Mouse (Mus musculus) ovary, adult 18-20 months (tissue): ENCODE measurements at regions not wholly inside any gene's neighbourhood (a gene's known extent, or its start where the extent isn't known, plus 50 kb on each side); places are given as distances from the start of the nearest gene placed in this dataset.

Experiments
- DNase-seq: peaks from one replicate; pipeline ENCODE4 v3.0.0; 2022; ENCODE audit warnings: low spot score, mixed read lengths

DNA sequence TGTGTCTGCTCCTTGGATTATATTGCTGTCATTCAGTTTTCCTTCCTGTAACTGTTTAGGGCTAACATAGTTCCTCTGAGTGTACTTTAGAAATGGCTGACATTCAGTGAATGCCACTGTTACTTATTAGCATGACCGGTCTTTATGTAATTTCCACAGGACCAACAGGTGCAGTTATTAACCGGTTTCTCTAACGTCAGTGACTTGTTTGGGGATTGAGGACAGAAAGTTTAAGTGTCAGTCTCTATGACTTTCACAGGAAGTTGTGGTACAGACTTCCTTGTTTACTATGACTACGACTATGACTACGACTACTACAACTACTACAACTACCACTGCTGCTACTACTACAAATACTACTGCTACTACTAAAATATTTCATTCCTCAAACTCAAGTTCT is 170.4 kb upstream of the Ptger4 start:
- DNase-seq: no peak

DNA sequence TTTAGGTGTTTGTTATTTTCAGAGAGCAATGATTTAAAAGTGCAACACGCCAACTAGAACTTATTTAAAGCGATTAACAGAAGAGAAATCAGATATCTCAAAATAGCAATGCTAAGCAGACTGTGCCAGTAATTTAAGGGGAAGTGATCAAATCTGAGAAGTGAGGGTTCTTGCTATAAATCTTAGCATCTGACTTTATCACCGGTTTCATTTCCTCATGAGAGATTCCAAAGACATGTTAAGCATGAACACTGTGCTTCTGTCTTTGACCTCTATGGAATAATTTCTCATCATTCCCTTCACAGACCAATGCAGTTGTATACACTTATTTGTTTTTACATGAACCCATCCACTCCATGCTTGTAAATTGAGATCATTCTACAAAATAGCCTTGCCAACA is 172.0 kb upstream of the Ptger4 start:
- DNase-seq: no peak

DNA sequence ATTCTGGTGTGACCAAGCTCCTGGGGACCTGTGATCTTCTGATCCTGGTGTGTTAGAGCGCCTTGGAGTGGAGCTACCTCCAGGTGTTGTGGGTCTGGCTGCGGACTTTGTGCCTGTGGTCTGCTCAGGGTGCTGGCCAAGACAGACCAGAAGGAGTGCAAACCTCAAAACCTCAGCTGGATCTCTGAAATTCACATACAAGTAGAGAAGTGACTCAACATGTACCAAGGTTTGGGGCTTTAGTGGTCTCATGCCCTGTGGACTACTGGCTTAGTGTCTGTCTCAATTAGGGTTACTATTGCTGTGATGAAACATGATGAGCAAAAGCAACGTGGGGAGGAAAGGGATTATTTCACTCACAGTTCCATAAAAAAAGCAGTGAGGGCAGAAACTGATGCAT is 182.7 kb upstream of the Ptger4 start:
- no peak for DNase-seq

DNA sequence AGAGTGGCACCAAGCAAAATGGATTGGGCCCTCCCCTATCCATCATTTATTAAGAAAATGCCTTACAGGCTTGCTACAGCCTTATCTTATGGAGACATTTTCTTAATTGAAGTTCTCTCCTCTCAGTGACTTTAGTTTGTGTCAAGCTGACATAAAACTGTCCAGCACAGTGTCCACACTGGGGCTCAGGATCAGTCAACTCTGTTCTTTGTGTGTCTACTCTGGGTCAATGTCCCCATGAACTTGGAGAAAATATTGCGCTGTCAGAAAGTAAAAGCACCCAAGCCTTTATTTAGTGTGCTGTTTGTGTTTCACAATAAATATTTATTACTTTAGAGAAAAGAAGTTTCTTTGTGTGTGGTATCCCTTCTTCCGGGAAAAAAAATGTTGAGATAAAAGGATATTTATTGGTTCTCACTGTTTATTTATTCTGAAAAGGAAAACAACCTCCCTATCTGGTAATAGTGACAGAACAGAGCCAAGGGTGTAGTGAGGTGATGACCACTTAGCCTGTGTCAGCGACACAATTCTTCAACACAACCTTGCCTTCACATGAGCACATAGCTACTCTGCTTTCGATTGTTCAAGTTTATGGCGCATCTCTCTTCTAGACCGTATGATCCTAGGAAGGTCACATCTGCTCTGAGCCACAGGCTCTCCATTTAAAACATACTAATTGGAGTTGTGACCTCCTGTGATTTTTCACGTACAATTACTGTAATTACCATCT is 183.5 kb upstream of the Ptger4 start:
- DNase-seq: no peak

DNA sequence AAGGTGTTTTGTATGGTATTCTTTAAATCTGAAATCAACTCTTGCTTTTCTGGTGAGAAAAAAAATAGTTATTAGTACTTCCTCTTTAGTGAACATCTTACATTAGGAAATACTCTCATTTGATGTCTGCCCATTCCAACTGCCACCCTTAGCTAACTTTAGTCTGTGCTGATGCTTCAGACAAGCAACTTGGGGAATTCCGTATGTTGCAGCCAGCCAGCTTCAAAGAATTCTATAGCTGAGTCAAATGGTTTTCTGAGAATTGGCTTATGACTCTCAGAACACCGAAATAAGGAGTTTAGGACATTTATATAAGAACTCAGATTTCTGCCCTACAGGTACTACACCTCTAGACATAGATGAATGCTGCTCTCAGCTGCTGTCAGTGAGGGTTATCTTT is 188.0 kb upstream of the Ptger4 start:
- DNase-seq: no peak

DNA sequence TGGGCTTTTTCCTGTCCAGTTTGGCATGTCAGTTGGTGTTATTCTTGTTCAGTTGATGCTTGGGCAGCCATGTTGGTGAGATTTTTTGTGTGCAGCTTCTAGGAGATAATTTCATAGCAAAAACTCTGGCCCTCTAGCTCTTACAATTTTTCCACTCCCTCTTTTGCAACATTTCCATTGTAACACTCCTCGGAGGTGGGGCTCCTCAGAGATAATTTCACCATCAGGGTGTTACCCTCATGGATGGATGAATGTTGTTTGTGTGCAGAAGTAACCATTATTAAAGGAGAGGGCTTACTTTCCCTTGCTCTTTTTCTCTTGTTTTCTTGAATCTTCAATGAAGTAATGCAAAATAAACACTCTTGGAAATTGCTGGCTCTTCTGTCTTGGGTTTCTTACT is 193.0 kb upstream of the Ptger4 start:
- no peak for DNase-seq

DNA sequence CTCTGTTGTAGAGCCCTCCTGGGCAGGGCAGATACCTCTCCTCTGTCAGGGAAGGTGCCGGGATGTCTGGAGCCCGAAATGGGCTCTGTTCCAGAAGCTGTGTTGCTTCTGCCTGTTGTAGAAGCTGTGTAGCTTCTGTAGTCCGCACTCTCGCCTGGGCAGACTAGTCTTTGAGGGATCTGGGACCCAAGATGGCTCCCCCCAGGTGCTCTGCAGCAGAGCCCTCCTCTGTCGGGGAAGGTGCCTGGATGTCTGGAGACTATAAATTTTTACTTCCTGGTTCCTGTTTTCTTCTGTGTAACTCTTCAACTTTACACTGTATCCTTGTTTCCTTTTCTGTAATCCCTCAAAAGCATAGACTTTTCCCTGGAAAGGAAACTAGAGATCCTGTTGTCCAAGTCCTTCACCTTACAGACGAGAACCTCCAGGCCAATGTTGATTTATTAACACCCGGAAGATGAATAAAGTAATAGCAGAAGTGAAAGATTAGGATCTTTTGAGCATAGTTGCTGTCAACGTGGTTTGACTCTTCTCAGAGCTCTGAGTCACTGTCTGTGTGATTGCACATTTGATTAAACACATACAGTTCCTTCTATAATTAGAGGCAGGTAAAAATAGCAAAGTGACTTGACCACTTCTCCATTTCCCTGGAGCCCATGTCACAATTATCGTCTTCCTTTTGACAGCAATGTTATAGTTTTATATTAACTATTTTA is 202.2 kb upstream of the Ptger4 start:
- DNase-seq: no peak

DNA sequence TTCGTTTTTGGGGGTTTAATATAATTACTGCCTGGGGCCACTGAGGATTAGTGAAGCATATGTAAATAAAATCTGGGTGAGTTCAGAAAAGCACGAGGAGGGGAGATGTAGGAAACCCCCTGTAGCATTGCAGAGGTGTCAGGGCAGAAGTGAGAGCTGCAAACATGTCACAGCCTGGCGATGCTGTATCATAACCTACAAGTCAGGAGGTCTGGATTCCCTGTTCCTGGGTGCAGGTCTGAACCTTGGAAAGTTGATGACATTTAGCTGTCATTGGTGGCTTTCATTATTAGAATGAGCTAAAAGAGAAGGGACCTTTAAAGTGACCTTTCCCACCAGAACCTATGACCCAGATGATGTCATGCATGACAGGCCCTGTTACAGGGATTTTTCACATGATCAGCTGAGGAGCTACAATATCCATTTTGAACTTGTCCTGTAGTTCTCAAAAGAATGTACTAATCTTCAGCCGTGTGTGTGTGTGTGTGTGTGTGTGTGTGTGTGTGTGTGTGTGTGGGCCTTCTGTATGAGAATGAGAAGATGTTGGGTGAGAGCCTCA is 202.8 kb upstream of the Ptger4 start:
- no peak for DNase-seq

DNA sequence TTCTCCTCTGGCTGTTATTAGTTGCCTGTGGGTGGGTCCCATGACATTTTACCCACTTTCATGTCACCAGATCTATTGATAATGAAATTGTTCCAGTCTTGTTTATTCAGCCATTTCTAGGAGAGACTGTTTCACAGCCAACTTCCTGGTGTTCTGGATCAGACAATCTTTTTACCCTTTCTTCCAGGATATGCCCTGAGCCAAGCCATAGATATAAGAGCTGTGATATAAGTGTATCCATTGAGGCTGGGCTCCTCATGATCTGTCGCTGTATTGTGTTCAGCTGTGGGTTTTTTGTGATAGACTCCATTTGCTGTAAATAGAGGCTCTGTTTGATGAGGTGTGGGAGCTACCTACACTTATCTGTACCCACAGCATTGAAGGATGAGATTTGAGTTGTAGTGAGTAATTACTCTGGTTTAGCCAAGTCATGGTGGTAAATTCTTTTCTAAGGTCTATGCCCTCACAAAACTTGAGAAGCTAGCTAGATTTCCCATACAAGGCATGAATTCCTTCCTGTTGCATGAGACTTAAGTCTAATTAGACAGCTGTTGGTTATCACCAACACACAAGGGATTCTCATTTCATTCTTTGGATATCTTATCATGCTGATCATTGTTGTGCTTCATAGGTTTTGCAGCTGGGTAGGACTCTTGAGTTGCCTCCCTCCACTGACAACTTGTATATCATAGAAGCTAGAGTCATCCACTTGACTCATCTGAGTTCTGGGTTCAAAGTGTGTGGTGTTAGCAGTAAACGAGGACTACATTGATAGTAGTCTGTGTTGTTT is 203.9 kb upstream of the Ptger4 start:
- DNase-seq: no peak

DNA sequence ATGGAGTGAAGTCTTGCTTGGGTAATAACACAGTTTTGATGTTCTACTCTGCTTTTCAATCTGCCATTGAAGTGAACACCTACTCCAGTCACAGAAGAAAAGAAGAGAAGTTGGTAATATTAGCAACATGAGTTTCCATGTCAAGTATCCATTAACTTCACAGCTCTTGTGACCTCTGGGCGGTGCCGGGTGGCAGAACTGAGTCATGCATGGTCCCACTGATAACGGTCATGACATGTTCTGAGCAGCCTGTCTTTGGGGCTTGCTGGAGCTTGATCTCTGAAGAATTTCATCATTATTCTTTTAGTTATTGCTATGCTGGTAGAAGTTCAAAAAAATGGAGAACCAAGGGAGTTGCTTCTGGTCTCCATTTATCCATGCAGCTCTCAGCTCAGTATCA is 215.1 kb upstream of the Ptger4 start:
- no peak for DNase-seq

DNA sequence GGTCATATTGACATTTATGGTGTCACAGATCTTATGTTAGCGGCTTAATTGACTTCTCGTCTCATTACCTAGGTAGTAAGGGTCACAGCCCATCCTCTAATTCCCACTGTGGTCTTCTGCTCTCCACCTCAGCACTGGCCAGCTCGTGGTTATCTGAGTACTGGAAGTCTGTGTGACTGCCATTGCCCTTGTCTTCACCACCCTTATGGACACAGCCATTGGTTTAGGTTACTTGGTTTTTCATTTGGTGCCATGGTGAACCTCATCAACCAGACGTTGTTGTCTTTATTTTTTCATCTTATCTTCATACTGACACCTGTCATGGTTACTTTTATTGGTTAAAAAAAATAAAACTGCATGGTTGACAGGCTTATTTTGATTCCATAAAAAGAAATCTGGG is 215.6 kb upstream of the Ptger4 start:
- DNase-seq: no peak

DNA sequence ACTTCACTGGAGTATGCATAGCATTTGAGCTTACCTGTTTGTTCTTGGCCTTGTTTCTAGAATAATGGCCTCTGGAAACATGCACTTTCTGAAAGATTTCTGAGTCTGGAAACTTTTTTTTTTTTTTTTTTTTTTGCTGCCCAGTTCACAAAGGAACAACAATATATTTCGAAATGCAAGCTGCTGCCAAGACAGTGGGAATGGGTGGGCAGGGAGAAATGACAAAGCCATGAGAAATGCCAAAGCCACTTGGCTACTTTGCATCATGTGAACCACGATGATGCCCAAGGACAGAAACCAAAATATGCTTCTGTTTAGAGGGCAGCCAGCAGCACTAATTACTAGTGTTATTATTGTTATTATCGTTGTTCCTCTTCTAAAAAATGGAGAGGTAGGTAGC is 218.7 kb upstream of the Ptger4 start:
- no peak for DNase-seq

DNA sequence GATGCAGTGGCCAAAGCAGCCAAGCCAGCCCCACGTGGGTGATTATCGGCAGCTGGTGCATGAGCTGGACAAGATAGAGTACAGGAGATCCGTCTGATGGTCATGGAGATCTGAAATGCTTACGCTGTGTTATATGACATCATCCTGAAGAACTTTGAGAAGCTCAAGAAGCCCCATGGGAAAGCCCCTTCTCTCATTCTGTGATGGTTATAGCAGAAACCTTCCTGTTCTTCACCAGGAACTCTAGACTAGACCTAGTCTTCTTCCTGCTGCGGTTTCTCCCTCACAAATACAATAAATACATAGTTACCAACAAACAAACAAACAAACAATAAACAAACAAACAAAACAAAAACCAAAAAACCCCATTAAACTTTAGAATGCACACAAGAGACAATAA is 220.7 kb upstream of the Ptger4 start:
- no peak for DNase-seq

DNA sequence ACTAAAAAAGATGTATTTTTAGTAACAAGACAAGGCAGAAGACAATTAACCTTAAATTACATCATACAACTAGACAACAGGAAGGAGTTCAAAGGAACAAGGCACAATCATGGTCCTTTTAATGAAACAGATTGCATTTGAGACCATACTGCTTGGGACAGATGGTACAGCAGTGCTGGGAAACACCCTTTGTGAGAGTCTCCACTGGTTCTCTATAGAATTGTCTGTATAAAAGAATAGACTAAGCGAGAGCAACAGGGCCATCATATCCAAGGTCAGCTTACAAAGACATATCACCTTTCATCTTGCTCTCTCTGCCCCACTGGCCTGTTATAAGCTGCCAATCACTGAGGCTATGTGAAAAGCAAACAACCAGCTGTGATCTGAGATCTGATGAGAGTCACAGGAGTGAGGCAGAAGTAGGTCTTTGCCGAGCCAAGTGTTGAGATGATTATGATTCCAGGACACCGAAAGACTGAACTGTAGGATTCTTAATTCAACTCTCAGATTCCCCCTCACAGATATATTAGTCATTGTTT is 224.6 kb upstream of the Ptger4 start:
- no peak for DNase-seq

DNA sequence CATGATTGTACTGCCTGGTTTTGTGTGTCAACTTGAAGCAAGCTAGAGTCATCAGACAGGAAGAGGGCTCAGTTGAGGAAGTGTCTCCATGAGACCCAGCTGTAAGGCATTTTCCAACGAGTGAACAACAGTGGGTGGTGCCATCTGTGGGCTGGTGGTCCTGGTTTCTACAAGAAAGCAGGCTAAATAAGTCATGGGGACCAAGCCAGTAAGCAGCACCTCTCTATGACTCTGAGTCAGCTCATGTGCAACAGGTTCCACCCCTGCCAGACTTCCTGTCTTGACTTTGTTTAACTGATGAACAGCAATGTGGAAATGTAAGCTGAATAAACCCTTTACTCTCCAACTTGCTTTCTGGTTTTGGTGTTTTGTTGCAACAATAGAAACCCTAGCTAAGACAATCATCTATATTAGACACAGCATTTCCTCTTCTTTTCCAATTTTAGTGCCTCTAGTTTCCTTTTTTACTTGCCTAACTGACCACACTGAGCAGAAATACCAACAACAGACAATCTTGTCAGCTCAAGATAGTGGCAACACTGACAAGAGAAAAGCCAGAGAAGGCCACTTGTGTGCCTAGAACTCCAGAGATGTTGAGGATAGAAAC is 231.5 kb upstream of the Ptger4 start:
- DNase-seq: no peak

DNA sequence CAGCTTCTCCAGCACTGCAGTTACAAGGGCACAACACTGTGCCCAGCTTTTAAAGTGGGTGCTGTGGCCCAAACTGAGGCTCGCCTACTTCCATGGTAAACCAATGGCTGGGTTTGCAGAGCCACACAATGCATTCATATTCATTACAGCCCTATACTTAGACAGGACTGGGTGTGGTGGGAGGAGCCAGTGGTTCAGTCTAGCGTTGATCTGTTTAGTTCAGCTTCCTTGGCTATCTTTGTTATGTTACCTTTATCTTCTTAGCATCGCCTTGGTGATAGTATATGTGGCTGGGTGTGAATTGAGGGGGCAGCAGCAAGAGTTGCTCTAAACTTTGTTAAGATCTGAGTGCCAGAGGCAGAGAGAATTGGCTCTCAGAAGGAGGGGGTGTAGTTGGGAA is 249.3 kb upstream of the Ptger4 start:
- DNase-seq: no peak

DNA sequence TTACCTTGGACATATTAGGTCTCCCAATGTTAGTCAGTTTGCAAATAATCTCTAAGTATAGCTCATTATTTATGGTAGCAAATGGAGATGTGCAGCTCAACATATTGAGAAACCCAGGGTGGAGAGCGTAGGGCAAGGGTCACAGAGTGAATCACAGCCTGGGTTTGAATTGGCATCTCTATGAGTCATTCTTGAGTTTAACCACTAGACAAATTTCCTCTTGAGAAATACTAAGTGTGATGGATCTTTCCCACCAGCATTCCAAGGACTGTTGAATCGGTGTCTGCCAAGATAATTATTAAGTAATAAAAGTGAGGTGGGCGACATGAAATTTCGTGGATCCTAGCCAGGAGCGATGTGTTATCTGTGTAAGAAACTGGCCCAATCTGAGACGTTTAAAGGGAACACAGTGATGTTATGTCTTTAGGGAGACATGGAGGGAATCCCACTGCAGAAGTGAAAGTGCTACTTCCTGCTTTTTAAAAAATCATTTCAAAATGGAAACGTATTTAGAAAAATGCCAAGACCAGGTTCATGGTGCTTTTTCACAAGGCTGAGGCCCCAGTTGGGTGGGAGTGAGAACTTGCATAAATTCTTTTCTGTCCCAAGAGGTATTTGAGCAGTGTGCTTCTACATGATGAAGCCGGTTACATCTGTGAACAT is 251.3 kb upstream of the Ptger4 start:
- DNase-seq: no peak

DNA sequence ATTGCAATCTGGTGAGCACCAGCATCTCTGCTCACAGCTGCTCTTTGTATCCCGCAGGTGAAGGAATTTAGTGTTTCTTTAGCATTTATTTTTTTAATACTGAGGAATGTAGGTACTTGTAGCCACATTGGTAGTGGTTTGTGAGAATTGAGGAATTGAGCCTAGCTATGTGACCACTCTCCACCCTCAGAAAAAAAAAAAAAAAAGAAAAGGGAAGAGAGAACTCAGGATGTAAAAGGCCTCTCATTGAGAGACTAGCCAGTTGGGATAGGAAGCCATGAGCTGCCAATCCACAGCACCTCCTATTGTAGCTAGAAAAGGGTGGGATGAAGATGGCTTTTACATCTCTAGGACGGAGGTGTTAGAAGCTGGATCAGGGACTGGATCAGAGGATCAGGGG is 252.0 kb upstream of the Ptger4 start:
- DNase-seq: no peak

DNA sequence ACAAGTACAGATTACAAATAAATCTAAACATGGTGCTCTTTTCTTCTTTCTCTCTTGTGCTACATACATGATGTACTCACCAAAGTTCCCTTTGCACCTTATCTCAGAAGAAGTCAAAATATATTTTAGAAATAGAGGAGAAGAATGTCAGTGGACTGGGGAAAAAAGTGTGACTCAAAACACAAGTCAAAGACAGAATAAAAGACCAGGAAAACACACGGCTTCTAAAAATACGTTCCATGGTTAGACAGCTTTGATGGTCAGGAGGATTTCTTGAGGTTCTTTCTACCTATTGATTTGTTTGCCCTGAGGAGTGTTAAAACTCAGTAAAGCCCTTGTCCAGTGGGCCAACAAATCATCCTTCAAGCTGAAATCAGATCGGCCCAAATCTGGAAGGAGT is 260.5 kb upstream of the Ptger4 start:
- no peak for DNase-seq

DNA sequence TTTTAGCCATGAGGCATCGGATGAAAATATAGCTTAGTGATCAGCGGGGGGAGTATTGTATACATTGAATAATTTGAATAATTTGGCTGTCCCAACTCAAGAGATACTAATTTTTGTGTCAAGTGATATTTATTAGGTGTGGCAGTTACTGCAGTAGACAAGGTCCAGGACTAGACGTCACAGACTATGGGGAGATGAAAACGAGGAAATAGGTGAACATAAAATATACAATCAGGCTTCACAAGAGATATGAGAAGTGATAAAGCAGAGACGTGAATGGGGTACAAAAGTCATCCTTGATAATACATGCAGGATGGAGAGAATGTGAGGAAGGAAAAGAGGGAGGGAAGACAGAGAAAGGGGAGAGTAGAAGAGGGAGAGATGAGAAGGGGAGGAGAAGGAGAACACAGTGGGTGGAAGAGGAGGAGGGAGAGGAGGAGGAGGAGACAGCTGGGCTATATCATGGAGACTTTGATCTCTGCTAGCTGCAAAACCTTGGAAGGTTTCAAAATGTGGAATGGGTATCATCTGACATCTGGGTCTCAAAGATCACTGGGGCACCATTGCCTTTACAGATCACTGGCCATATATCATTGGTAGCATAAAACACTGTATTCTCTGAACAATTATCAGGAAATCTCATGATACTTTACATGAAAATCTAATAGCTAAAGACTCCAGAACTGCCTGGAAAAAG is 263.0 kb upstream of the Ptger4 start:
- DNase-seq: no peak

DNA sequence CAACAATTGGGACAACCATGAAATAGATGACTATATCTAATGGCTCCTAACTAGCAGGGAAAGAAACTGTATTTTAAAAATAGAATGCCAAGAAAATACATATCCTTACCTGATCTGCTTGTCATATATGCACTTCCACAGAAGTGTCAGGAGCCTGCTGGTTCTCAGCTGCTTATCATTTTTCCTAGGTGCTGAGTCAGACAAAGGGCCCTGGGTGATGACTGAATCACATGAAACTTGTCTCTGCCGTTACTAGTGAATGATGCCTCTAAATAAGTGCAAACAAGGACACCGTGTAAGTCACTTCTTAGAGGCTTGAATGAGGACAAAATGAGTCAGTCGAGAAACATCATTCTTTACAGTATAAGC is 263.5 kb upstream of the Ptger4 start:
- DNase-seq: no peak
